Comparison of ENCODE assay signal across 8 mouse cellular contexts in the genomic region with DNA sequence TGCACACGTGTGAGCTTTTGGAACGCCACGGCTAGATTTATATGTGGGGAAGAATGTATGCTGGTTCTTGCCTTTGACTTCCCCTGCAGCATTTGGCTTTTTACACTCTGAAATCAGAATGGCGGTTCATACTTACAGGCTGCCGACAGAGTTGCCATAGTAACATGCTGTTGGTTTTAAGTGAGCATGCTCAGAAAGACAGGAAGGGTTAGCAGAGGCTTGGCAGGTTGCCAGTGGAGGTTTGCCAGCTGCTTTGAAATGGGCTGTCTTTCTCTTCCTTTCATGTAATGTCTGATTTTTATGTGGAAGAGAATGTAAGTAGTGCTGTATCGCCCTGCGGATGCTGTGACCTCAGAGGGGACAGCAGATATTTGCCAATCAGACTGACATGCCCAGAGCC. TPM values are rescaled to one million over a fixed set of nuclear protein-coding genes. Genes with fewer than 3 reads are reported as not detected.
A peak's percentile ranks its signal among the peaks of the same experiment; 100 is the strongest.
DNase-seq lines count a peak whose midpoint lies in the region; ATAC-seq and TF ChIP-seq lines count a peak whose summit lies in the region.

No protein-coding gene starts in this region.

- DNase-seq in G1E (ENCODE audit: low spot score), result peak; percentile 39
- peak; percentile 95 to 97 for DNase-seq in cerebellum, adult 2 months
- peak; percentile 95 to 99 for DNase-seq in frontal cortex, adult 2 months (ENCODE audit: extremely low spot score in 1 of 2, low spot score in 1 of 2)
- peak; percentile 57 for DNase-seq in hindbrain, embryonic 10.5 days (ENCODE audit: low spot score)
- peak; percentile 96 to 99 for DNase-seq in layer of hippocampus, adult 8-10 months (ENCODE audit: low spot score in 2 of 2)
- DNase-seq in lung, adult 2 months, result peak; percentile 78
- DNase-seq in testis, postnatal 10 days (ENCODE audit: low spot score), result peak; percentile 96

- peak; percentile 39; the same call in 1 of the 2 replicates for TF ChIP-seq POLR2A in cerebellum, adult 2 months (IDR thresholded peaks at IDR 0.05; ENCODE audit: borderline replicate concordance, insufficient read depth, low read length)
- no peak for TF ChIP-seq POLR2A in lung, adult 2 months (IDR thresholded peaks at IDR 0.05; ENCODE audit: borderline replicate concordance, extremely low read depth, low read depth, low read length)

- 0% methylated on average over 7 of the region's 7 CpGs for WGBS in cerebellum, adult 2 months
- 66% methylated on average over 7 of the region's 7 CpGs for WGBS in hindbrain, embryonic 10.5 days
- WGBS in lung, adult 2 months, result 0% methylated on average over 7 of the region's 7 CpGs
- 4% methylated on average over 7 of the region's 7 CpGs for WGBS in neural tube, embryonic 15.5 days

- no peak overlapping the region for H3K4me3 ChIP-seq in G1E (ENCODE audit: low read depth, low read length)
- peak overlapping the region; percentile 96 for H3K4me3 ChIP-seq in cerebellum, adult 2 months (replicated peaks; ENCODE audit: insufficient read depth, low read depth, low read length)
- H3K4me3 ChIP-seq in hindbrain, embryonic 10.5 days, result peak overlapping the region; percentile 30
- peak overlapping the region; percentile 44 for H3K4me3 ChIP-seq in lung, adult 2 months (replicated peaks; ENCODE audit: extremely low read depth, low read depth, low read length)
- peak overlapping the region; percentile 48 for H3K4me3 ChIP-seq in neural tube, embryonic 15.5 days (replicated peaks)

- H3K36me3 ChIP-seq in G1E (replicated peaks), result peaks cover 67% of the 10 kb centered on the region
- H3K36me3 ChIP-seq in hindbrain, embryonic 10.5 days, result peaks cover 40% of the 10 kb centered on the region
- H3K36me3 ChIP-seq in neural tube, embryonic 15.5 days, result peaks cover 13% of the 10 kb centered on the region; the same call in 1 of the 2 replicates

- peaks cover 22% of the 10 kb centered on the region for H3K4me1 ChIP-seq in G1E (ENCODE audit: insufficient read depth, low read depth, low read length)
- H3K4me1 ChIP-seq in cerebellum, adult 2 months (ENCODE audit: control insufficient read depth, insufficient read depth, low read length), result peaks cover 6% of the 10 kb centered on the region
- peaks cover 10% of the 10 kb centered on the region; the same call in 1 of the 2 replicates for H3K4me1 ChIP-seq in hindbrain, embryonic 10.5 days (replicated peaks)
- H3K4me1 ChIP-seq in lung, adult 2 months (ENCODE audit: control insufficient read depth, insufficient read depth, low read length), result peaks cover 19% of the 10 kb centered on the region
- peaks cover 35% of the 10 kb centered on the region for H3K4me1 ChIP-seq in neural tube, embryonic 15.5 days

- H3K9me3 ChIP-seq in G1E (replicated peaks), result no peaks in the 10 kb centered on the region
- H3K9me3 ChIP-seq in hindbrain, embryonic 10.5 days, result no peaks in the 10 kb centered on the region
- no peaks in the 10 kb centered on the region for H3K9me3 ChIP-seq in neural tube, embryonic 15.5 days (replicated peaks)

- no peak for ATAC-seq in G1E (ENCODE audit: extremely low read depth, insufficient number of reproducible peaks, low FRiP score, poor library complexity, severe bottlenecking)
- ATAC-seq in neural tube, embryonic 15.5 days (ENCODE audit: low FRiP score), result peak; percentile 90

- no peak for TF ChIP-seq CTCF in G1E (IDR thresholded peaks at IDR 0.05; ENCODE audit: low read depth, low read length)
- TF ChIP-seq CTCF in cerebellum, adult 2 months (IDR thresholded peaks at IDR 0.05; ENCODE audit: borderline replicate concordance, insufficient read depth, low read depth, low read length), result no peak
- TF ChIP-seq CTCF in lung, adult 2 months (IDR thresholded peaks at IDR 0.05; ENCODE audit: insufficient read depth, low read length), result no peak

- H3K9ac ChIP-seq in neural tube, embryonic 15.5 days (replicated peaks), result peak overlapping the region; percentile 56

- no peaks in the 10 kb centered on the region for H3K27me3 ChIP-seq in G1E (ENCODE audit: insufficient read depth, low read length)
- no peaks in the 10 kb centered on the region for H3K27me3 ChIP-seq in cerebellum, adult 2 months (ENCODE audit: control insufficient read depth, insufficient read depth, low read length)
- no peaks in the 10 kb centered on the region for H3K27me3 ChIP-seq in hindbrain, embryonic 10.5 days (ENCODE audit: insufficient read depth, poor library complexity, severe bottlenecking)
- no peaks in the 10 kb centered on the region for H3K27me3 ChIP-seq in neural tube, embryonic 15.5 days (replicated peaks)

- H3K4me2 ChIP-seq in neural tube, embryonic 15.5 days, result peak overlapping the region; percentile 67

- H3K27ac ChIP-seq in cerebellum, adult 2 months (ENCODE audit: insufficient read depth, low read length), result peak overlapping the region; percentile 52; the same call in 1 of the 2 replicates
- H3K27ac ChIP-seq in hindbrain, embryonic 10.5 days, result peak overlapping the region; percentile 77
- H3K27ac ChIP-seq in neural tube, embryonic 15.5 days (replicated peaks), result peak overlapping the region; percentile 85

RNA-seq across cellular contexts. Expression of a gene that starts 32.3 kb away (rescaled TPM):
- total RNA-seq in G1E (2014; fragmentation: Nextera tagmentation), result 55.4 and 57.4 TPM in 2 replicates
- total RNA-seq in G1E (2017), result 44.5 and 57.5 TPM in 2 replicates
- polyA plus RNA-seq in G1E (2012), result 11.7 and 12.4 TPM in 2 replicates
- 18.5 and 20.6 TPM in 2 replicates for polyA plus RNA-seq in cerebellum, adult 2 months (2012; rRNA removed)
- 22.2 and 23.2 TPM in 2 replicates for polyA plus RNA-seq in frontal cortex, adult 2 months (2012; rRNA removed)
- polyA plus RNA-seq in hindbrain, embryonic 10.5 days (2016; fragmentation: Nextera tagmentation; extraction: Ambion mirVana), result 21.6 and 27.5 TPM in 2 replicates
- 10 to 100 TPM; 31.8 to 40.3 (median 35.7) TPM for total RNA-seq in layer of hippocampus, adult 8-10 months (2022)
- polyA plus RNA-seq in lung, adult 2 months (2012; rRNA removed), result 4.1 and 5.4 TPM in 2 replicates
- 43.1 and 43.9 TPM in 2 replicates for polyA plus RNA-seq in neural tube, embryonic 15.5 days (2015; fragmentation: Nextera tagmentation; extraction: Ambion mirVana)

Comparison
In these comparisons a context has a peak if more than half of its experiments do, and no peak if none do; other contexts are left out.
1. DNase-seq: peak in every context shown above with its lines; median percentile 98 in layer of hippocampus, adult 8-10 months; 97 in frontal cortex, adult 2 months; 96 in cerebellum, adult 2 months; 96 in testis, postnatal 10 days; 78 in lung, adult 2 months; 57 in hindbrain, embryonic 10.5 days; 39 in G1E.